Mouse (Mus musculus) monocyte, adult 5-6 weeks (primary cell): ENCODE measurements at regions not wholly inside any gene's neighbourhood (a gene's known extent, or its start where the extent isn't known, plus 50 kb on each side); places are given as distances from the start of the nearest gene placed in this dataset.

ENCODE experiments used
- ATAC-seq: fragments of 153-309, 156-312 bp; replicated peaks from 2 replicates; pipeline ENCODE4 v1.8.0; 2017; ENCODE audit warnings: mild to moderate bottlenecking; ENCODE audit not compliant: low TSS enrichment, insufficient number of reproducible peaks, severe bottlenecking, poor library complexity, low FRiP score

DNA sequence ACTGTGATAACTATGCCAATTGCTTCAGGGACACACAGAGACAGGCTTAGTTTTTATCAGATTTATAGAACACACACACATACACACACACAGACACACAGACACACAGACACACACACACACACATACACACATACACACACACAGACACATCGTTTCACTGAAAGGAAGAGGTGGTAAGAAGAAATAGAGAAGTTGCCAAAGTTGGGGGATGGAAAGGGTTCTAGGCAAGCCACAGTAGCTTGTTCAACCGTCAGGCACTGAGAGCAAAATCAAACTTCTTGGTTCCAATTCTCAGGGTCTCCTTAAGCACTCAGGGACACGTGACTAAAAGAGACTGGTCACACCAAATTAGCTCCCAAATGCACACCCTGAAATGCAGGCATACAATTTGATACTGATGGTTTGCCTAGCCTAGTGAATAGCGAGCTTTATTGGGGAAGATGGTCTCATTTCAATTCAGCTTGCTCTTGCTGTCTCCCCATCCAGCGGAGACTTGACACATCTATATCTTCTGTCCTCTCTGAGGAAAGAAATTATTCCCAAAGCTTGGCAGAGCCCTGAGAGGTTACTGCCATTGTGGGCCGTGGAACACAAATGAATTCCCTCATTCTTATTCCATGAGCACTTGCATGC, 84.7 kb upstream of the Zfp366 start:
- ATAC-seq = no peak

DNA sequence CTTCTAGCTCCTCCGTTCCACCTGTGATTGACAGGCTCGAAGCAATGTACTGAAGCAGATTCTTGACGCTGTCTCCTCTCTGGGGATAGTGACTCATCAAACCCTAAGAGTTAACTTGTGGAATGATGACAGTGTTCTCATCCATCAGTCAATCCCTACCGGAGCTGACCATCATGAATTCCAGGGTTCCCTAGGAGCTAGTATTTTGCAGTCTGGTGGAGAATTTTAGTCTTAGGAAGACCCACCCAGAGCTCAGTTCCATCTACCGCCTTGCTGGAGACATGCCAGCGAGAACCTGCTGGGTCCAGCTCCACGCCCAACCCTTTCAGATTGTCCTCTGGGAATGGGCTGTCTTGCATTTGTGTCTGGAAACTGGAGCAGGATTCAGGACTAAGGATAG, 85.4 kb upstream of the Zfp366 start:
- no peak for ATAC-seq

DNA sequence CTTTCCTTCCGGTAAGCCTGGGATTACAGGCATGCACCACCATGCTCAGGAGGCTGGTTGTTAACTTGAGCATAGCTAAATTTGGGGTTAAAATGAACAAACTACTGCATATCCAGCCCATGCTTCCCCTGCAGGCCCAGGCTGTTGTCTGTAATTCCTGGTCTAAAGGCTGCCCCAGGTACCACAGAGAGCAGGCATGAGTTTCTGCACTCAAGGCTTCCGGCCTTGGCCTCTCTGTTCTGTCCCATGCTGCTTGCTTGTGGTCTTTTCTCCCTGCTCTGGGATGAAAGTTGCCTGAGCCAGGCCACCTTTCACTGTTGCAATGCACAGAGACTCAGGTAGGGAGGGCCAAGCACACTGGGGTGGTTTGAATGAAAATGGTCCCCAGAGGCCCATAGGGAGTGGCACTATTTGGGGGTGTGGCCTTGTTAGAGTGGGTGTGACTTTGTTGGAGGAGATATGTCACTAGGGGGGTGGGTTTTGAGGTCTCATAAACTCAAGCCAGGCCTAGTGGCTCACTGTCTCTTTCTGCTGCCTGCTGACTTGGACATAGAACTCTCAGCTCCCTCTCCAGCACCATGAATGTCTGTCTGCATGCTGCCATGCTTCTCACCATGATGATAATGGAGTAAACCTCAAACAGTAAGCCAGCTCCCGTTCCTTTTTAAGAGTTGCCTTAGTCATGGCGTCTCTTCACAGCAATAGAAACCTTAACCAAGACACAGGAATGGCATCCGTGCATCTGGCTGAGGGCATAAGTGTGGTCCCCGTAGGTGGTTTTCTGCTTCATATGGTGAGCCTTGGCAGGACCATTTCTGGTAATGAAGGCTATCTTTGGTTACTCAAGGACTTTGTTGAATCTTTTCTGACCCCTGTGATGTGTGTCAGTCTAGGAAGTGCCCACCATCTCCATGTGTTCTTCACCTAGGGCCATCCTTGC, 86.7 kb upstream of the Zfp366 start:
- ATAC-seq = no peak

DNA sequence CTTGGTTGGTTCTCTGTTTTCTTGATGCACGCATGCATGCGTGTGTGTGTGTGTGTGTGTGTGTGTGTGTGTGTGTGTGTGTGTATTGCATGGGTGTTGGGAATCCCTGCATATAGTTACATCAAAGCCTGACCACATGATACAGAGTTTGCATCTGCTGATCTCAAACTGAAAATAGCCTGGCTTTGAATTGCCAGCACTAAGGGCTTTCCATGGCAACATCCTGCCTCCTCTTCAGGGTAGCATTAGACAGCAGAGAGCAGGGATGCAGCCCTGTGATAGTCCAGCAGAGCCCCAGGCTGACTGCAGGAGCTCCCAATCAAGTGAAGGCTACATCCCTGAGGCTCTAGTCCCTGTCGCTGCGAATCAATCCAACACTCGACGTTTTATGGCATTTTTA, 87.8 kb upstream of the Zfp366 start:
- ATAC-seq = no peak

DNA sequence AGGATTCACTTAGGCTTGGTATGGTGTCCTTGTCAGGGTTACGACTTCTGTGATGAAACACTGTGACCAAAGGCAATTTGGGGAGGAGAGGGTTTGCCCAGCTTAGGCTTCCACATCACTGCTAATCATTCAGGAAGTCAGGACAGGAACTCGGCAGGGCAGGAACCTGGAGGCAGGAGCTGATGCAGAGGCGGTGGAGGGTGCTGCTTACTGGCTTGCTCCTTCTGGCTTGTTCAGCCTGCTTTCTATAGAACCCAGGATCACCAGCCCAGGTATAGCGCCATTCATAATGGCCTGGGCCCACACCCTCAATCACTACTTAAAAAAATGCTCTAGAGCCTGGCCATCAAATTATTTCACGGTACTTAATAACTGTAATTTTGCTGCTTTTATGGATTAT, 89.6 kb upstream of the Zfp366 start:
- no peak for ATAC-seq

DNA sequence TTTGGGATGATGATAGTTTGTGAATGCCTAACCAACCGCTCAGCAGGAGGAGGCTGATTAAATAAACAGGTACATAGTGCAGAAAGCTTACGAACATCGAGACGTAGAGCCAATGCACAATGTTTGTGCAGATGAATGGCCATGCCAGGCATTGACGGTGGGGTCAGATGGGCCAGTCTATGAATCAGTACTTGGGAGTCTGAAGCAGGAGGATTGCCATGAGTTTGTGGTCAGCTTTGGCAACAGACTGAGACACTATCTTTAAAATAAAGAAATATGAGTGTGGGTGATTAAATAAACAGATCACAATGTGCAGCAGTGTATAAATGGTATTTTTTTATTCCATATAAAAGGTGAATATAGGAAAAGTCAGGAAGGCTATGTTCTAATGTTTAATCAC, 90.4 kb upstream of the Zfp366 start:
- no peak for ATAC-seq

DNA sequence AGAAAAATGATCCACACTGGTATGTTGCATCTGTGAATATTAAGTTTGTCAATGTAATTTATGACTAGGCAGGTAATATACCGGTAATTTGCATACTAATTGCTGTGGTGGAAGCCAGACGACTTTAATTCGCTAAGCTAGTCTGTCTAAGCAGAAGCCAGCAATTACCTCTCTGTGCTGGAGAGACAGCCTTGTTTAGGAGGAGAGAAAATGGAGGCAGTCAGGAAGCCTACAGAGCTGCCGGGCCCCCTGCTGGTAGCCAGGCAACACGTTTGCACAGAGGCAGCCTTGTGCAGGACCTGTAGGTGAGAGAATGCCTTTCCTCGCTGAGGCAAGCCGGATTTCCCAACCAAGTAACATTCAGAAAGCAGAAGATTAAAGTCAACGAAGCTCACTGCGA, 91.4 kb upstream of the Zfp366 start:
- peak; percentile 93 for ATAC-seq

DNA sequence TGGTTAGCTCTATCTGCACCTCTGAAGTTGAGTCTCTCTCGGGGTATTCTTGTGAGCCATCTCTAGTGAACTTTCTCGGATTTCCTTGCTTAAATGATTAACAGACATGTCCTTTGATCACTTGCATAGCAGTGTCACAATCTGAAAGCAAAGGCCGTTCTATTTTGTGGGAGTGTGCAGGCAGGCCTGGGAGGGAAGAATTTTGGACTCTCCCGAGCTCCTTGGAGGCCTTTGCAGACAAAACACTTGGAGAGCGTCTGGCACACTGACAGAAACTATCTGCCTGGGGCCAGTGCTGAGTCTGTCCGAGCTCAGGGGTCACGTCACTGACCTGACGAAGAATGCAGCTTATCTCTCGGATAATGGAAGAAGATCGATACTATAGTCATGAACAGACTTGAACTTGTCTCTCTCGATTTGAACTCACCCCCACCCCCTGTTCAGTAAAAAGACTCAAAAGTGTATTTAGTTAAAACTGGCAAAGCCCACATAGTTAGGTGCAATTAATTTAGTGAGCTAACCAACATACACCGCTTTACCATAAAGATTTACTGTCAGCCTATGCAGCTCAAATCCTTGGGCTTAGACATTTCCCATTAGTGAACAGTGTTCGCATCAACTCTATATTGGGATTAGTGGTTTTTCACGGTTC, 92.2 kb upstream of the Zfp366 start:
- ATAC-seq = no peak

DNA sequence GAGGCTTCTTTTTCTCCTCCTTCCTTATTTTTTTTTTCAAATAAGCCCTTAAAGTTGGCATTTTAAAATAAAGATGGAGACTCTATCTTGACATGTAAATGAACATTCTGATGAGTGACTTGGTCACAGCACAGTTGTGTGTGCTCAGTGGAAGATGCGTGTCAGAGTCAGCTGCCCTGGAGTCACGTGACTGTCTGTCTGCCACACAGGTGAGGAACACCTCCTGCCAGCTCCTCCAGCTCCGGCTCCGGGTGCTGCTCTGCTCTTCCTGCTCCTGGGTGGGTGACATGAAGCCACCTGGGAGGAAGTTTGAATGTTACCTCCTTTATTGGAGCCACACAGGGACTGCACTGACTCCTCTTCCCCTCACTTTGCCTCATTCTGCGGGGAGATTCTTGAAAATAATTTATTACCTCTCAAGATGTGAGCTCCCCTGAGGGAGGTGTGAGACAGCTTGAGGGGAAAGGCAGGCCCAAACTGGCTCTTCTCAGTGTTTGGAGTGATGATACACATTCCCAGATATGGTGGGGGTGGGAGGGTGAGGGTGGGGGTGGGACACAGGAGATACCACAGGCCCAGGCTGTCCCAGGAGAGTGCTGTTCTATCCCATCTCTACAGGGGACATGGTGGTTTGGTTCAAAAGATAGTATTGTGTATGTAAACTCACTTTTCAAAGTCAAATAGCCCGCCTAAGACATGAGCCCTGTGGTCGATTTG, 92.9 kb upstream of the Zfp366 start:
- no peak for ATAC-seq

DNA sequence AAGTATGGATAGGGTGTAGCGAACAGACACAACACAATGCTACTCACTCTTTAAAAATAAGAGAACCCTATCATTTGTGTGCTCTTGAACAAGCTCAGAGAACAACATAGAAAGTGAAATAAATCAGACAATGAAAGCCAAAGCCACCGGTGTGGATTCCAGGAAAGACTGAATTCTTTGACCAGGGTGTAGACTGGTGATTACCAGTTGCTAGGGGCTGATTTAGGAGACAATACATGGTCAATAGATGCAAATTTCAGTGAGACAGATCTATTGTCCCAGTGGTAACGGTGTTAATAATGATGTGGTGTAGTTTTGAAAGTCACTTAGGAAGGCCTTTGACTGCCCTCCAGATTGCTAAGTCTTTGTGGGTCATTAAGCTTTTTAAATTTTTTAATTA, 94.3 kb upstream of the Zfp366 start:
- no peak for ATAC-seq

DNA sequence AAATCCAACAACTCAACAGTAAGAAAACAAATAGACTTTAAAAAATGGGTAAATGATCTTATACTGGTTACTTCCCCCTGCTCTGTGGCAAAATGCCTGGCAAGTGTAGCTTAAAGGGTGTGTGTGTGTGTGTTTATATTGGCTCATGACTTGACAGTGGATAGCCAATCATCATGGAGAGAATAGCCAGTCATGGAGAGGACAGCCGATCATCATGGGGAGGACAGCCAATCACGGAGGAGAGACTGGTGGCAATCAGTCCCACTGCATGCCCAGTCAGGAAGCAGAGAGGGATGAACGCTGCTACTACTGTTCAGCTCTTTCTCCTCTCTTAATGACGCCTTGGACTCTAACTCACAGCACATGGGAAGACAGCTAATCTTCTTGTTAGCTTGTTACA, 96.3 kb upstream of the Zfp366 start:
- no peak for ATAC-seq

DNA sequence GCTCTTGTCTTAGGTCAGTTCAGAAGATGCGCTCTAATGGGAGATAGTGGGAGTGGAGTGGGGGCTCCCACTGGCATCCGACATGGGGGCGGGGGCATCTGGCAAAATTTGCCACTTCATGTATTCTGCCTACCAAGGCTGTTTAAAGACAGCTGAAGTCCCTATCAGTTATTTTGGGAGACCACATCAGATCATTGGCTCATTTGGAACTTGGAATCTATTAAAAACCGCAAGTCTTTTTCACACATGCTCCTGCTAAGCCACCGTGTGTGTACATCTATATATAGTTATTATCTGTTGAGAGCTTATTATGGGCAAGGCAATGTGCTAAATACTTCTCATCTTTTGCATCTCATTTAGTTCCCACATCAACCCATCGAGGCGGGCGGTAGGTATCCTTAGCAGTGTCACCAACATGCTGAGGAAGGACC, 95.0 kb upstream of the 1700024P04Rik start:
- ATAC-seq = no peak

DNA sequence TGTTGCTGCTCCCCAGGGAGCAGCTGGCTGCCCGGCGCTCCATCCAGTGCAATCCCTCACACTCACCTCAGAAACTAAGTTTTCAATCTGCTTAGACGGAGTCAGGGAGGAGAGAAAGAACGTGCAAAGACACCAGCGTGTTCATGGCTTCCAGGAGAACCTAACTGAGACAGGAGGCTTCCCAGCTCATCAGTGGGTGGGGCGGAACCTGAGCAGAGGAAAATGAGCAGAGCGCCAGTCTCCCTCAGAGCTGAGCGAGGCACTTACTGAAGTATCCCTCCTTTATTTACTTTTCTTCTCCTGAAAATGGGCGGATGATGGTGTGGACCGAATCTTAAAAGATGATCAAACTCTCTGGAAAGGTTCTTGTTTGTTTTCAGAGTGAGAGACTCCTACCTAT, 94.3 kb upstream of the 1700024P04Rik start:
- no peak for ATAC-seq

DNA sequence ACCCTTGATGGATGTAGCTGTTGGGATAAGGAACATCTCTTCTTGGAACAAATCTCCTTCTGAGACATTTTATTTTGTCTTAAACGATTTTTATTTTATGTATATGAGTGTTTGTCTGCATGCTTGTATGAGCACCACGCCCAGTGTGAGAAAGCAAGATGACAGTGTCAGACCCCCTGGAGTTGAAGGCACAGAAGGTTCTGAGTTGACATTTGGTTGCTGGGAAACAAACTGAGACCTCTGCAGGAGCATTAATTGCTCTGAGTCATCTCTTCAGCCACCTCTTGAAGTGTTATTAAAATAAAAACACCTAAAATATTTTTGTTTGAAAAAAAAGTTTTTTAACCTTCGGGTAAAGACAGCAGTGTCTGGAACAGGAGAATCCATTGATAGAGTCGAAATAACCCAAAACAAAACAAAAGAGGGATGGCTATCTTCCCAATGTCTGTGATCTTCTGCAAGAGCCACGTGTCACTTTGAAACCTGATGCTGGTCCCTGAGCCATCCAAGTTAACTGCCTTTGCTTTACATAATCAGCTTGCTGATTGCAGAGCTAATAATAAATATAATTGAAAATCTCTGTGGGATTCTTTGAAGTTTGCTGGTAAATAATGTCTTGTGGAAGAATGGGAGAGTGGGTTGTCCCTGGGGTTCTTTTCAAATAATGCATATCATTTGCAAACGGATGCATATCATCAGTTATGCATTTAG, 92.8 kb upstream of the 1700024P04Rik start:
- ATAC-seq = no peak

DNA sequence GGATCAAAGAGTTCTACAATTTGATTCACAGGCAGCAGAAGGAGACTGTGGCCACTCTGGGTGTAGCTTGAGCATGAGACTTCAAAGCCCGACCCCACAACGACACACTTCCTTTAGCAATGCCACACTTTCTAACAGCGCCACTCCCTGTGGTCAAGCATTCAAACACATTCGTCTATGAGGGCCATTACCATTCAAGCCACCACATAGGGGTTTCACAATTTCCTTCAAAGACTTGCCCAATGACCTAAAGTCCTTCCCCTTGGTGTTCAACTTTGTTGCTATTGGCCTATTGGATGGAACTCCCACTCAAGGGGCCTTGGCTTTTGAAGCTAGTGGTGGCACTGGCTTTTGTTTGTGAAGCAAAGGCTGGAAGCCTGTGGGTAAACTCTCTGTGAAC, 91.1 kb upstream of the 1700024P04Rik start:
- ATAC-seq = peak; percentile 90

DNA sequence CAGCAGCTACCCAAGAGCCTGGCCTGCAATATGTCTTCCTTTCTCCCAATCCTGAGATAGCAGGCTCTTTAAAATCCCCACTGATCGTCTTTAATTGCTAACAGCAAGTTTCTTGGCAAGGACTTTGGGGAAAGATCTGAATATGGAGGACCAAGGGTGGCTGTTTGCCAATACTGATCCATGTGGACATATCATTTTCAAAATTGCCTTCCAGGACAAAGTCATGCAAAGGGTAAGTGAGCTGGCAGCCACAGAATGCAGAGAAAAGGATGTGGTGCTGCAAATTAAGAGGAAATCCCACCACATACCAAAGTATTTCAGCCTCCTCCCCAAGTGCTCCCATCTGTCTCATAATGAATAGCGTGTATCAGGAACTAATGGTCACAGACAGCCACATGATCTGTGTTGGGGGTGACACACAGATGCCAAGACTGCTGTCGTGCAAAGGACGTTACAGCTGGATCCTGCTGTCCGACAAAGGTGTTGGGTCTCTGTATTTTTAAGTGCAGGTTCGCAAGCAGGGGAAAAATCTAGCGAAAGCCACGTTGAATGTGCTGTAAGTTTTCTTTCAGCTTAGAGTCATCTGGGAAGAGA, 87.6 kb upstream of the 1700024P04Rik start:
- no peak for ATAC-seq

DNA sequence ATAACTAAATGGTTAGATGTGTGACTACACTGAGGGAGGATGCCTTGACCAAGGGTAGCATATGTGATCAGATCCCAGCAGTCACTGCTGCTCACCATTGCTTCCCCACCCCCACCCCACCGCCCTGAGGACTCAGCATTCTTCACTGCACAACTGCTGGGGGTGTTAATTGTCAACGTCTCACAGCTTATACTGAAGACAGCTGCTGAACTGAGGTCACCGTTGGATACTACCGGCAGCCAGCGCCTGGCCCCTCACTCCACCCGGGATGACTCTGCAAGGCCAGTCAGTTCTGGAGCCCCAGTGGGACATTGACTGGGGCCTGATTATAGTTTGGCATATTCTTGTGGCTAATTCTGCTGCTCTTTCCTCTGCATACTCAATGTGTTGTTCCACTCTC, 87.0 kb upstream of the 1700024P04Rik start:
- ATAC-seq = no peak

DNA sequence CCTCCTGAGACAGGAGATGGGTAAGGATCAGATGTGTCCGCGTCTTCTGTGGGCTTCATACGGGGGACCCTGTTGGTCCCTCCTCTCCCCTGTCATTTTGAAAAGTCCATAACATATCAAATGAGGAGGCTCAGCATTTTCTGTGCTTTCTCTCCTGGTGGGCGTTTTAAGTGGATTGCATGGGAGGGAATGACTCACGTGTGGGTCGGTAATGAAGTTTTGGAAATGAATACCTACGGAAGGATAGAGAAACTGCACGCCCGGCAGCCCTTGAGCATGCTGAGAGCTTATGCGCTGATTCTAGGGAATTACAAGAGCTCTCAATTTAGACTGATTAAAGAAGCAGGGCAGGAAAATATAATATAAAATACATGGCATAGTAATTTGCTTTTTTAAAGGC, 85.4 kb upstream of the 1700024P04Rik start:
- ATAC-seq = no peak
